Mouse (Mus musculus) CD4-positive, CD25-positive, alpha-beta regulatory T cell, adult 4 months (primary cell): ENCODE measurements around the gene Pde8b. TPM values are rescaled to one million over a fixed set of nuclear protein-coding genes. Genes with fewer than 3 reads are reported as not detected.

Experiments
- ATAC-seq: one replicate; pipeline ENCODE4 v1.8.0; 2017
- polyA plus RNA-seq, 2 experiments: library from polyadenylated mRNA; unstranded; fragments of 100-300 nt; shearing (Covaris generic); gene quantifications; one replicate each; pipeline ENCODE4 v1.2.1; 2017

Gene Pde8b
- 1 to 10 TPM in 1 of 2 experiments, under 1 TPM in 1; 0.74 to 1.8 TPM for polyA plus RNA-seq

DNA sequence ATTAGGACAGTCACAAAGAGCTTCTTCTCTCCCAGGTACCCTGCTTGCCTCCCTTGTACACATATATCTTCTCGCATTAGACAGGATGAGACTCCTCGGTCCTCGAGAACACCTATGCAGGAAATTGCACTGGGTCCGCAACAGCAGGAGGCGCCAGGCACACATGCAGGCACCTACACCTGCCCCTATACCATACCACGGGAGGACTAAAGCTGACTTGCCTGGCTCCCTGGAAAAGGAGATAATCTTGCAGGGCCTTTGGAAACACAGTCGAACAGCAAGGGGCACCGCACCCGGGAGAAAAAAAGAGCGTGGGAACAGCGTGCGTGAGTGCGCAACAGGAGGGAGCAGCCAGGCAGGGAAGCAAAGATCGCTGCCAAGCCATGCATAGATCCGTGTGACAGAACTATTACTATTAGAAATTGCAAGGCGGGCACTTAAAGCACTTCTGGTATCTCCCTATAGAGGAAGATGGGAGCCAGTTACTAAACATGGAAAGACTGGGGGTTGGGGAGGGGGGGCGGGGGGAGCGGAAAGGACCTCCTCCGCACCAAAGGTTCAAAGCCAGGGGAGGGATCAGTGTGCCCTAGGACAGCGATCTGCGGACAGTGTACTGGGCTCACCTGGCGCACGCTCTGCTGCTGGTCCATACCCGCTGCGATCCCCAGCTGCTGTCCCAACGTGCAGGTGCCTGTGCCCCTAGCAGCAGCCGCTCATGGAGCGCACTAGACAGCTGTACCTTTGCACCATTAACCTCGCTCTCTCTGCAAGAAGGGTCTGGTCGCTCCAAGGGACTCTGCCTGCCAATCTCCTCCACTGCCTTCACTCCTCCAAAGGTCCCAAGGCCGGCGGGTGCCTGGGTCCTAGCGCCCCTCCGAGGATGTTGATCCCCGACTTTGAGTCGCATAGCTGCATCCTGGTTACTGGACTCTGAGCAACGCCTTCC, at the start of gene Pde8b:
TSS of gene Pde8b (minus strand) at position 826 of the 946 bp plus-strand sequence.
- no peak for ATAC-seq

DNA sequence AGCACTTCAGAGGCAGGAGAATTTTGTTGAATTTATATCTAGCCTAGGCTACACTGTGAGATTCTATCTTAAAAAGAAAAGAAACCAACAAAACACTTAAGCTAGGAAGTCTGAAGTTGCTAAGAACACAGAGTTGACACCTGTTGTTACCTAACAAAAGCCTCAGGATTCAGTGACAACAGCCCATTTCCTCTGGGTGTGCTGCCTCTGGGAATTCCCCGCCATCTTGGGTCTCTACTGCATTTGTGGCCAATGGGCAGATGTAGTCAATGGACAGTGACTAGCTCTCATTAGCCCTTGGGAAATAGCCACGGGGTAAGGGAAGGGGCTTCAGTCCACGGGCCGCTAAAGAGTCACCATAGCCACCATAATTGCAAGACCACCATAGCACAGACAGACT, 41.8 kb upstream of the Pde8b start:
- no peak for ATAC-seq

DNA sequence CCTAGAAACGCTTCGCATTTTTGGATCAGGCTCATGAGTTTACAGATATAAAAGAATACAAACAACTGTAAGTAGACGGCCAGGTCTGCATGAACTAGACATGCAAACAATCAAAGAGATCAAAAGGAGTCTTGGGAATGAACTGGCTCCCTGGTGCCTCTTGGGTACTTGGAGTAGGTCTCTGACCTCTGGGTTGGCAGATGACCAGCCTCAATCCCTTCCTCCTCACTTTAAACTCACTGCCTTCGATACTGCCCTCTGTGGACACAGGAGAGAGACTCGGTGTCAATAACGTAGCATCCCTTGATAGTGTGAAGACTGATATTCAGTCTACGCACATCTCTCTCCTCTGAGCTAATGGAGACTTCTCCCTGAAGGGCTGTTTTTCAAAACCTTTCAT, 37.9 kb upstream of the Pde8b start:
- no peak for ATAC-seq

DNA sequence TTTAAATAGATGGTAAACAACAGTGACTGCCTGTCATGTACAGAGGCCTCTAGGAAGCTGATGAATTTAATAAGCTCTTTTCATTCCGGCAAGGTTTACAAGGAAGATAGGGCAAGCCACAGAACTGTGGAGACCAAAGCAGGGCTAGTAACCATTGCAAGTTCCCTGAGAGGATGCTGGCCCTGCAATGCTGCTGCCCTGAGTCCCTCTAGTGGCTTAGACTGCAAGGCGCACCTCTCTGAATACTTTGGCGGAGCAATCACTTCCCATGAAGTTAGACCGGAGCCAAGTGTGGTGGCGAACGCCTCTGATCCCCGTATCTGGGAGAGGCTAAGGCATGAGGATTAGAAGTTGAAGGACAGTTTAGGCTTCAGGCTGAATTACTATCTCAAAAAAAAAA, 36.9 kb upstream of the Pde8b start:
- ATAC-seq = peak; percentile 53

DNA sequence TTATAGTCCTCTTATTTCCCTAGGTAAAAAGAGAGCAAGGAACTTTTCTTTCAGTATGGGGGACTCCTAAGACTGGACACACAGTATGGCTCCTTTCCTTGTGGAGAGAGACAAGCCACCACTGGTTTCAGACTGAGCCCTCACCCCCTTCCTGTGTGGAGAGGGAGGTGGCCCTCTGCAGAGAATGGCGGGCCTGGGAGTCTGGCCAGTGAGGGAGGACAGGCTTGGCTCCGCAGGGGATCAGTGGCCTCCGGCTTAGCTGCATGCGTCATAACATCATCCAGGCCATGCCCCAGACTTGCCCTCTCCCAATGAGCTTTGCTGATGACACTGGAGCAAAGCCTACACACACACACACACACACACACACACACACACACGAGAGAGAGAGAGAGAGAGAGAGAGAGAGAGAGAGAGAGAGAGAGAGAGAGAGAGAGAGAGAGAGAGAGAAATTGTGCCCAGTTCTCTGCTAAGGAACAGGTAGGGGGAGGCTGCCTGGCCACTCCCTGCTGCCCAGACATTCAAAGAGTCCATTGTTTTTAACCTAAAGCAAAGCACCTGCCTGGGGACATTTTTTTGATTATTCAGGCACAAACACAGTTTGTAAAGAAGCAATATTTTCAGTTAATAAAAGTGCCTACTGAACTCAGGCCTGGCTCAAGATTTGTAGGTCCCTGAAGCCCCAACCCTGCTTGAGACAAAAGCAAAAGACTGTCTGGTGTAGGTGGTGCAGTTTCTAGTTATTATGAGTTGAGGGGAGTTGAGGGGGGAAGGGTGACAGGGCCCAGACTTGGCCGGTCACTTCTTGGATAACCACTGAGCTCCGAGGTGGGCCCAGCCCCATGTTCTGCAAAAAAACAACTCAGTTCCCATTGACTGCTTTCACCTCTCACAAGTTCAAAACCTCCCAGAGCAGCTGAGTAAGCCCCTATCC, 31.9 kb upstream of the Pde8b start:
- no peak for ATAC-seq

DNA sequence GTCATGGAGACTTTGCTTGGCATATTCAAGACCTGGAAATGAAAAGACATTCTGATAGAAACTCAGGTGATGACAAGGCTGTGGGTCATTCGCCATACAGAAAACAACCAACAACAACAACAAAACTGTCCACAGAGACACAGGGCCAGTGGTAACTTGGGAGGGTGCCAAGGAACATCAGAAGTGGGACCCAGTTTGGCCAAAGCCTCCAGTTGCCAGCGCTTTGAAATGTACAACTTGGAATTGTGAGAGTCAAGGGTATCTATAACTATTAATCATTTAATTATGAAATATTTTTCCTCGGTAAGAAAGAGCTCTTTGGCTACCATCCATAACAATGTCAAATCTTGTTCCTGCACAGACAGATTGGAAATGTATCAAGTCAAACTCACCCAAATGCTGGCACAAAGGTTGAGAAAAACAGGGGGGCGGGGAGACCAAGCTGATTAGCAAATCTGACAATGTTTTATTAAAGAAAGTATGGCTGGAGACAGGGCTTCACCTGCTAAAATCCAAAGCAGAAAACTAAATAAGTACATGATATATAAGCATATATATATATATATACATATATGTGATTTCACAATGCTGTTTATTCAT, 28.4 kb upstream of the Pde8b start:
- no peak for ATAC-seq

DNA sequence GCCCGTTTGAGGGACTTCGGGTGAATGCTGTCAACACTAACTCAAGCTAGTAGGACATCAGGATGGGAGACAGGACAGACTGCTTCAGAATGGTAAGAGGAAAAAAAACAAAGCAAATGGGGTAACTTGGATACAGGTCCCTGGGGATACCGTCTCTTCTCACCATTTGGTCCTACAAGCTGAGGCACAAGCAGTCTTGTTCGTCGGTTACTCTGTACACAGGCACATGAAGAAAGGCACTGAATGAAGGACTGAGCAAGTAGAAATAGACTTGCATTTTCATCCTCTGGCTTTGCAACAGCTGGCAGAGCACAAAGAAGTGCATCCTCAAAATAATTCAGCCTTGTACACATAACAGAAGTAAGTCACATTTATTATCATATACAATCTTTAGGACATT, 14.6 kb upstream of the Pde8b start:
- no peak for ATAC-seq

DNA sequence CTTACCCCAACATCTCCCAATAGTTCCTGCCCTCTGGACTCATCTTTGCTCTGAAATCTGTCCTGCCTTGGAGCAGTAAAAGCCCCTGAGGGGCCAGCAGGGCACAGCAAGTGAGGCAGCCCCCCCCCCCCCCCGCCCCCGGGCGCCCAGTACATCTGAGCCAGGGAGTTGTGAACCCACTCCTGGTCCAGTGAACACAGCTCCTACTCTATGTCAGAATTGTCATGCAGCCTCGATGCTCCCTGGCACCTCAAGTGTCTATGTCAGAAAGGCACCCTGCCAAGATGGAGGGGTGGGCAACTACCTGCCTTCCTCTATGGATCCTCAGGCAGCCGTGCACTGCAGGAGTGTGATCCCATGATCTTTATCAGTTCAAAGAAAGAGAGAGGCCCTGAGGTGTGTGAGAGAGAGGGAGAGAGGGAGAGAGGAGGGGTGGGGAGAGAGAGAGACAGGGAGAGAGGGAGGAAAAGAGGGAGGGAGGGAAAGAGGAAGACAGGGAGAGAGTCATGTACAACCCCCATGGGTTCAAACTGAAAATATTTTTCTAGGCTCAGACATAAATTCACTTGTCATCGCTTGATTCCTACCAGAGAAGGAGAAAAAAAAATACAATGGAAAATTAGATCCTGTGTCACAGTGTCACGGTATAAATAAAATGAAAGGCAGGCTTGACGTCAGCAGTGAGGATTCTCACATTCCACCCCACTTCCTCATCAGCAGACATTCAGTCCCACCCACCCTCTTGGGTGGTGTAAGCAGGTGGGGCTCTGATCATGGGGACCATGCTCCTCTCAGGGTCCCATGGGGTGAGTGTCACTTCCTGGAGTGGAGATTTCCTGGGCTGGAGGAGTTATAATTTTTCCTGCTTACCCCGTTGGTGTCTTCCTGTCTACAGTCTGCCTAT, 11.0 kb upstream of the Pde8b start:
- ATAC-seq = no peak

DNA sequence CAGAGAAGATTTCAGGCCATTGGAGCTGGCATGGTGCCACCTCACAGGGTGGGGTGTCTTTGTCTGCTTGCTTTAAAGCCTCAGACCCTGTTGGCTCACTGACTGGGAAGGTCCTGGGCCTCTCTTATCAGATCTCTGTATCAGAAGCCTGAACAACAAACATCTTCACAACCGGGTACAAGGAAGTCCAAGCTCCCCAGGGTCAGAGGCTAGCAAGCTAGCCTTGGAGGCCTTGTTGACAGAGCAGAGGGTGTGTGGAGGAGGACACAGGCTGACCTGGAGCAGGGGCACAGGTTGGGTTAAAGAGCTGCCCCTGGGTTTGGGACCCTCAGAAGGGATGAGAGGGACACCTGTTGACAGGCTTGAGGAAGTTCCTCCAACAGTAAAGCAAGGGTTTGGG, 10.3 kb upstream of the Pde8b start:
- ATAC-seq = no peak

DNA sequence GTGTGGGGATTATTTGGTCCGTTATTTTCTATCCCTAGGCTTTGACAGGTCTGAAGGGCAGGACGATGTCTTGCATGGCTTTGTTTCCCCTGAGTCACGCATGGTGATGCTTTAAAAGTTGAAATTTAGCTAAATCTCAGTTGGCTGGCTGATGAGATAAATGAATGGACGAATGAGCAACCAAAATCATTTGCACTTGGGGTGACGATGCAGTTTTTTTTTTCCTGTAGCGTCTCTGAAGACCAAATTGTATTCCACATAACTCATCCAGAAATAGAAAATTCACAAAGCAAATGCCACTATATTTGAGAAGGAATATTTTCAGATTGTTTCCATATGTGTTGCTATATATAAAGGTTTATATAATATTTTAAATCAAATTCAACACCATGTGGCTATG, 6.9 kb upstream of the Pde8b start:
- no peak for ATAC-seq

DNA sequence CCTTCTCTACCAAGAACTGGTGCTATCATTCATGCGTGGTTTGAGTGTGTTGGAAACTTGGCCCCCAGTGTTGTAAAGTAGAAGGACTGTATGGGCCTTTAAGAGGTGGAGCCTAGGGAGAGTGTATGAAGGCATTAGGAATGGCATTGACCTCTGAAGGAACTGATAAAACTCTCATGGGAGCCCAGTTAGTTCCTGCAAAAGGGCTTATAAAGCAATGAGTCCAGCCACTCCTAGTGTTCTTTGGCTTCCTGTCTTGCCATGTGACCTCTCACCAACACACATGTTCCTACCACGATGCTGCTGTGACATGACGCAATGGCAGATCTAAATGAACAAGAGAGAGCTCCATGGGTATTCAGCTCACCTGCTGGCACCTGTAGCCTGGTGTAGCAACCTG, 4.9 kb upstream of the Pde8b start:
- ATAC-seq = no peak

DNA sequence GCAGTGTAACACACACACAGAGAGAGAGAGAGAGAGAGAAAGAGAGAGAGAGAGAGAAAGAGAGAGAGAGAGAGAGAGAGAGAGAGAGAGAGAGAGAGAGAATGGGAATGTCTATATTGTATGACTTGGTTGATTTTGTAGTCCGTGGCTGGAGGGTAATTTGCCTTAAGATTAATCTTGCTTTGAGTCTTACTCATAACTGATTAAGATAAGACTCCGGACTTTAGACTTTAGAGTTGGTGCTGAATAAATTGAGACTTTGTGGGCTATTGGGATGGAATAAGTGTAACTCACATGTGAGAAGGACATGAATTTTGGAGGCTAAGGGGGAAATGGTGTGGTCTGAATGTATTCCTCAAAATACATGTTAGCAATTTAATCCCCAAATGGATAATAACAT, 7.1 kb downstream of the Pde8b start:
- ATAC-seq = no peak

DNA sequence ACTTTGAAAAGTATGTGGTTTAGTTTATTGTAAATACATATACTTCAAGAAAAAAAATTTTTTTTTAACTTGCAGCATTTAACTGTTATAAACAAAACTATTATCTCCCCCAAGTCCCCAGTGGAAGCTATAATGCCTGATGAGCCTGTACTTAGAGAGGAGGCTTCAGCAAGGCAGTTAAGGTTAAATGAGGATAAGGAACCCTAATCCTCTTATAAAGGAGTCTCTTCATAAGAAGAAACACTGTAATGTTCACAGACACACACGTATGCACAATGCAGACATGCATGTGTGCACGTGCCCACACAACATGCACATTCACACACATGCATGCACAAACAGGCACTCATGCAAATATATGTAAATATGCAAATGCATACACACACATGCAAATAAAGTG, 12.6 kb downstream of the Pde8b start:
- ATAC-seq = no peak

DNA sequence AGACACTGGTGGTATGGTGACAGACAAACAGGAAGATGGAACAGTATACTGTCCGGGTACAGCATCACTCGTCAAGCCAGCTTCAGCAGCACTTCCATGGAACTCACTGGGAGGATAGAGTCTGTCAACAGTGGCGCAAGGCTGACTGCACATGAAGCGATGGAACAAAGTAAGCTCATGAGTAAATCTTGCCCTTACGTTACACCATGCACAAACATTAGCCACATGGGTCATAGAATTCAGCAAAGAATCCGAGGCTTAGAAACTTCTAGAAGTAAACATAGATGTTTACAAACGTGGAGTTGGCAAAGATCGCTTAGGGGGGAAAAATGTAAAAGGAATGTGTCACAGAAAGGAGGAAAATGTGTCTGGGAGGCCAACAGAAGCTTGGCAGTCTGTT, 14.9 kb downstream of the Pde8b start:
- no peak for ATAC-seq

DNA sequence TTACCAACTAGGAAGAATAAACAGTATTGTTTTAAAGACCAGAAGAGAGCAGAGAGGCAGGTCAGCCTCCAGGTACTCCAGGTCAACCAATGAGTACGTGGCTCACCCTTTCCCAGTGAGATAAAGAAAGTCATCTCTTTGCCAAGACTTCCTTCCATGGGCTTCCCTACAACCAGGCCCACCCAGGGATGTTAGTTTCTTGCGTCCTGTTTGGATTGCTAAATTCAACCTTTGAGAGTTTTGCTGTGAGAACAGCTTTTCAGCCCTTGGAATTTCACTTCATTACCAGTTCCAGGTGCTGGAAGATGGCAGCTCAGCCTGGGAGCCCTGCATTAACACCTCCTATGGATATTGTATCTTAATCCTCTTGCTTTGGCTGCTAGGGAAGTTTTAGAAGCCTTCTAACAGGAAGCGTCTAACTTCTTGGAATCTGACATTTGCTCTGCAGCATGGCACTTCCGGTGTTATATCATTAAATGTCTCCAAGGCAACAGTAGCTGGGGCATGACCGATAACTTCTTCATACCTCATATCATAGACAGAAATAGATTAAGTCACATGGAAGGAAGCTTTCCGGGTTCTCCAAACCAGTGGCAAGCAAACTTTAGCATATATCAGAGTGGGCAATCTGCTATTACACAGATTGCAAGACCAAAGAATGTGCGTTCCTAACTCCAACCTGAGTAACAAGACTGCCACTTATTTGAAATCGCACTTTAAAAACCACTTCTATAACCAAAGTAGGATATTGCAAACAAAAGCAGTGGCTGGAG, 18.6 kb downstream of the Pde8b start:
- no peak for ATAC-seq

DNA sequence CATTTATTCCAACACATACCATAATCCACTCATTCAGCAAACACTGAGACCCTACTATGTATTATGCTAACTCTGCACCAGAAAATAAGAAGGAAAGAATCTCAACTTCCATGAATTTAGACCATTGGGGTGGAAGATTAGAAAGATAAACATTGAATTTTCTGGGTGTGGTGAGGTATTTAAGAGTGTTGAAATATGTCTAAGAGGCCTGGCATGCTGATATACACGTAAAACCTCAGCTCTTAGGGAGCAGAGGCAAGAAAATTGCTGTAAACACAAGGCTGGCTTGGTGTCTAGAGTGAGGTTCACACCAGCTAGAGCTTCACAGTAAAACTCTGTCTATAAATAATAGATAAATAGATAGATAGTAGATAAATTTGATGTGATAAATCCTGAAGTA, 19.8 kb downstream of the Pde8b start:
- ATAC-seq = no peak

DNA sequence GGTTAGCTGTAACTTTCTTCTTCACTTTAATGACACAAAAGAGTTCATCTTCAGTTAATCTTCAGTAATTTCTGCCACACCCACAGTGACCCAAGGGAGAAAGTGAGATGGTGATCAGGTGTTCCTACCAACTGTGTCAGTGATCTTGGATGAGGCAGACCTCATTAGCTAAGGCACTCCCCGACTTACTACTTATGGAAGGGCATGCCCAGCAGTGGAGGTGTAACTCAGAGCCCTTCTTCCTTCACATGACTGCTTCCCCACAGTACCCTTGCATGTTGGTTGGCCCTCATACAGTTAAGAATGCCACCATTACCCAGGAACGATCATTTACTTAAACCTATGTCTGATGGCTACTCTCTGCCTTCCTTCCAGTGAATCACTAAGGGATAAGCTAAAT, 25.6 kb downstream of the Pde8b start:
- ATAC-seq = no peak

DNA sequence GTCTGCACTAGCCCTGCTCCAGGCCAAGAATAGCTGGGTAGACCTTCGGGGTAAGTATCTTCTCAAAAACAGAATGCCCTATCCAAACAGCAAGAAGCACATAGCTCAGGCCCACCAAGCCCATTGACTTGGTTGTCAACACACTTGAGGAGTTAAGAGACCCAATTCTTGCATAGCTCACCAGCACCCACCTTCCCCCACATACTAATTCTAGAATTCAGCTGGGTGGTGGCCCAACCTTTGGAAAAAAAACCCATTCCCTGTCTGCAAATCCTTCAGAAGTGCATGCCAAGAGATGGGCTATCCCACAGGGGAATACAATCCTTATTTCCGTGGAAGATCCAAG, 26.7 kb downstream of the Pde8b start:
- no peak for ATAC-seq

DNA sequence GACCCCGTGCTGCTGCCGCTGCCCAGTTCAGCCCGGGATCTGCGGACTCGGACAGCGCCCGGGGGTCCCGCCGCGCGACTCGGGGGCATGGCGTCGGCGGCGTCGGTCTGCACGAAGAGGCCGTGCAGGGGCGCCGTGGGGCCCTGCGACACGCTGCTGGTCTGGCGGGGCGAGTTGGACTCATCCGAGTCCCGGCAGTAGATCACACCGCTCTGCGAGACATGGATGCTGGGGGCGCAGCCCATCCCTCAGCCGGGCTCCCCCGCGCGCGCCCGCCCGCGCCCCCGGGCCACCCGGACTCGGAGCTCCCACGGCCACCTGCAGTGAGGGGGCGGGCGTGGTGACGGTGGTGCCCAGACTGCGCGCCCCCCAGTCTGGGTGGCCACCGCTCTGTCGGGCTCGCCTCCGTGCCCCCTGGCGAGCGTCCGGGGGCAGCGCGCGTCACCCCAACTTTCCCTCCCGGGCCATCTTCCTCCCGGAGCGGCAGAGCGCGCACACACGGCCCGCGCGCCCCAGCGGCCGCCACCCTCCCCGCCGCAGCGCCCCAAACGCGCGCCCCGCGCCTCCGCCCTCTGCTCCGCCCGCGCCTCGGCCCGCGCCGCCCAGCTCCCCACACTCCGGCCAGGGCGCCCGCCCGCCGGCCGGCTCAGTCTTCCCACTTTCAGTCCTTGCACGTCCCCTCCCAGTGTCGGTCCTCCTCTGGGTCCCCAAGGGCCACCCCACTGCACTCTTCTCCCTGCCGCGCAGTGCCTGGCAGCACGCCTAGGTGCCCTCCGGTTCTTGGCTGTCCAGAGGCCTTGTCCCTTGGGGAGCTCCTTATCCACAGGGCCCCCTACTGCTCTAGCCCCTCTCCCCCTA, 27.3 kb downstream of the Pde8b start:
- ATAC-seq = no peak

DNA sequence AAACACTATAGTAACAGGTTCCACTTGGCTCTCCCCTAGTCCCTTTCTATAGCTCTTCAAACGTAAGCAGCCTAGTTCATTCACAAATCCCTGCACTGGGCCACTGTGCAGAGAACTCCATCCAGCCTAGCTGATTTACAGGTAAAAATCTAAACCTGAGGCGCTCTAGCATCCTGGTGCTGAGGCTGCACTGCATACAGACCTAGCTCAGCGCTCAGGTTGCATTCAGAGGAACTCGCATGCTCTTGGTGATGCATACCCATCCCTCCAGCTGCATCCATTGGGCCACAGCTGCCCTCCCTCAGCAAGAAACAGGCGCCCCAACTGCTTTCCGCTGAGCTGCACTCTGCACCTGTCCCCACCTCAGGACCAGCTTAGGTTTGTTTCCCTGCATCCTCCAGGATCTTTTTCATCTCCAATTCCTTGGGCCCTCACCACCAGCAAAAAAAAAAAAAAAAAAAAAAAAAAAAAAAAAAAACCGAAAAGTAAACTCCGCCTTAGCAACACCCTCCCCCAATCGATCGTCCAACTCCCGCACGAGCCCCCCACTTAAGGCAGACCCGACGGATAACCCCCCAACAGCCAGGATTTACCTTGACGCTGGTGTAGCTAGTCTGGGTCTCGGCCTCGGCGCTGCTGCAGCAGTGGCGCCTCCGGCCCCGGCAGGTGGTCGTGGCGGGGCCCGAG, 28.1 kb downstream of the Pde8b start:
- ATAC-seq = no peak
